Mouse (Mus musculus) G1E (cell line): ENCODE results near the gene Lrrc18. TPM values are rescaled to one million over a fixed set of nuclear protein-coding genes. Genes with fewer than 3 reads are reported as not detected.

Experiments used
- ATAC-seq: 2 replicates; pipeline ENCODE4 v1.8.0; 2016; ENCODE audit warnings: mild to moderate bottlenecking; ENCODE audit not compliant: insufficient number of reproducible peaks, poor library complexity, low FRiP score, severe bottlenecking; ENCODE audit errors: extremely low read depth
- DNase-seq: peaks from one replicate; pipeline ENCODE4 v3.0.0; 2012; ENCODE audit warnings: low spot score
- H3K27me3 ChIP-seq: 2 replicates; pipeline ENCODE4 v1.6.1; 2012; ENCODE audit warnings: mild to moderate bottlenecking, low read length, inconsistent platforms; ENCODE audit not compliant: insufficient read depth
- H3K36me3 ChIP-seq: replicated peaks from 2 replicates; pipeline ENCODE3; 2012; ENCODE audit warnings: mild to moderate bottlenecking, inconsistent platforms
- H3K4me1 ChIP-seq: 2 replicates; pipeline ENCODE4 v1.6.1; 2012; ENCODE audit warnings: low read depth, low read length, inconsistent platforms, mixed read lengths; ENCODE audit not compliant: insufficient read depth
- H3K4me3 ChIP-seq: 2 replicates; pipeline ENCODE4 v1.5.1; 2012; ENCODE audit warnings: low read depth, mild to moderate bottlenecking, inconsistent platforms, low read length, moderate library complexity, mixed read lengths
- H3K9me3 ChIP-seq: replicated peaks from 2 replicates; pipeline ENCODE4 v1.6.1; 2012; ENCODE audit warnings: inconsistent platforms
- CTCF ChIP-seq: IDR thresholded peaks from 2 replicates; pipeline ENCODE4 v1.5.1; 2012; ENCODE audit warnings: low read depth, low read length, inconsistent platforms, mixed read lengths
- GATA1 ChIP-seq: IDR thresholded peaks from 2 replicates; pipeline ENCODE4 v1.6.1; 2012; ENCODE audit warnings: borderline replicate concordance, low read length, inconsistent platforms, mixed read lengths
- GATA2 ChIP-seq: IDR thresholded peaks from 2 replicates; pipeline ENCODE4 v1.6.1; 2012; ENCODE audit warnings: low read depth, low read length, inconsistent platforms, borderline replicate concordance
- POLR2AphosphoS5 ChIP-seq: IDR thresholded peaks from 2 replicates; pipeline ENCODE4 v1.6.1; 2012; ENCODE audit warnings: low read depth, low read length, inconsistent platforms; ENCODE audit not compliant: insufficient replicate concordance
- TAL1 ChIP-seq: conservative IDR thresholded peaks from 2 replicates; pipeline ENCODE4 v1.6.1; 2012; ENCODE audit warnings: low read depth, low read length, inconsistent platforms, mixed read lengths
- polyA plus RNA-seq: library from polyadenylated mRNA; stranded (reverse); fragments of >175 nt; gene quantifications from 2 replicates; pipeline ENCODE4 v1.2.3, GENCODE M21; 2012
- total RNA-seq, 2 experiments: library from RNA; stranded (forward) in 1 of 2; stranded (reverse) in 1 of 2; fragments of 200-1000 nt in 1 of 2; fragments of >200 nt in 1 of 2; fragmentation: Nextera tagmentation in 1 of 2; gene quantifications; 2 replicates each; pipeline ENCODE4 v1.2.3; 2014 to 2017

Lrrc18 gene
- total RNA-seq (2014; fragmentation: Nextera tagmentation) (not detected in 2 replicates), total RNA-seq (2017) (0.06 and 0.11 TPM in 2 replicates), polyA plus RNA-seq (not detected in 2 replicates)

DNA sequence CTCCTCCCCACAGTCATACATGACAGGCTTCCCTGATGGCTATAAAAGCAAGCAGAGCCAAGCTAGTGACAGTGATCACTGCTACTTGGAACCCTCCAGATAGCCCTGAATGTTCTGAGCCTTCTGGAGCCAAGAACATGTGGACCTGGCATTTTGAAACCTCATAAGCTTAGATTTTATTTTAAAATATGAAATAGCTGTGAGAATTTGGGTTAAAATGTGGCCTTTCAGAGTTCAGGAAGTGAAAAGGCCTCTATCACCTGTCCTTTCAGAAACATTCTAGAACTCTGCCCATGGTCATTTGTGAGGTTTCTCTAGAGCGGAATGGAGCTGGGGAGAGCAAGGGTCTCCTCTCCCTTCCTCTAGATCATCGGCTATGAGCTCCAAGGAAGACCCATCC, at the start of gene Lrrc18:
TSS of gene Lrrc18 (plus strand) at position 301 of the 400 bp plus-strand sequence.
- no peaks in the 10 kb centered on the region for H3K4me1 ChIP-seq
- ATAC-seq (no peak), DNase-seq (no peak)
- H3K9me3 ChIP-seq: peaks cover 34% of the 10 kb centered on the region
- no peaks in the 10 kb centered on the region for H3K27me3 ChIP-seq
- no peak within 1 kb of the TSS for H3K4me3 ChIP-seq
- no peaks in the 10 kb centered on the region for H3K36me3 ChIP-seq
- TF ChIP-seq CTCF: no peak
- TF ChIP-seq POLR2AphosphoS5: no peak
- no peak for TF ChIP-seq GATA2
- TF ChIP-seq TAL1: no peak
- no peak for TF ChIP-seq GATA1

DNA sequence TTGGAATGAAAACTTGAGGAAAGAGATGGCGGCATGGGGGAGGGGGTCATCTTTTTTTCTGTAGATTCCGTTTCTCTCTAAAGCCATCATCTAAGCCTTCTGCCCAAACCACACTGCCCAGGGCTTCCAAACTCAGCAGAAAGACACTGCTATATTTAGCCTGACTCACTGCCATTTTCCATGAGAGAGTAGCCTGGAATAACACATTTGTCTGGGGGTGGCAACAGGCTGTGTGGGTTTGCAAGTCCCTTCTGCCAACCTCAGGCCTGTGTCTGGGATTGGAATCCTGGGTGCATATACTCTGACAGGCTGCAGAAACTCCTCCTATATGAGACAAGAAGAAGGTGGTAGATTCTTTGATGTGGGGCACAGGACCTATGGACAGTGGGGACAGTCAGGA, 43.7 kb upstream of the Lrrc18 start:
- Histone ChIP-seq H3K4me3 (no peak overlapping the region), H3K36me3 (no peaks in the 10 kb centered on the region), H3K9me3 (peaks cover 74% of the 10 kb centered on the region), H3K27me3 (no peaks in the 10 kb centered on the region), H3K4me1 (no peaks in the 10 kb centered on the region)
- ATAC-seq: no peak
- TF ChIP-seq GATA1 (no peak), TAL1 (no peak), CTCF (no peak), POLR2AphosphoS5 (no peak), GATA2 (no peak)
- no peak for DNase-seq

DNA sequence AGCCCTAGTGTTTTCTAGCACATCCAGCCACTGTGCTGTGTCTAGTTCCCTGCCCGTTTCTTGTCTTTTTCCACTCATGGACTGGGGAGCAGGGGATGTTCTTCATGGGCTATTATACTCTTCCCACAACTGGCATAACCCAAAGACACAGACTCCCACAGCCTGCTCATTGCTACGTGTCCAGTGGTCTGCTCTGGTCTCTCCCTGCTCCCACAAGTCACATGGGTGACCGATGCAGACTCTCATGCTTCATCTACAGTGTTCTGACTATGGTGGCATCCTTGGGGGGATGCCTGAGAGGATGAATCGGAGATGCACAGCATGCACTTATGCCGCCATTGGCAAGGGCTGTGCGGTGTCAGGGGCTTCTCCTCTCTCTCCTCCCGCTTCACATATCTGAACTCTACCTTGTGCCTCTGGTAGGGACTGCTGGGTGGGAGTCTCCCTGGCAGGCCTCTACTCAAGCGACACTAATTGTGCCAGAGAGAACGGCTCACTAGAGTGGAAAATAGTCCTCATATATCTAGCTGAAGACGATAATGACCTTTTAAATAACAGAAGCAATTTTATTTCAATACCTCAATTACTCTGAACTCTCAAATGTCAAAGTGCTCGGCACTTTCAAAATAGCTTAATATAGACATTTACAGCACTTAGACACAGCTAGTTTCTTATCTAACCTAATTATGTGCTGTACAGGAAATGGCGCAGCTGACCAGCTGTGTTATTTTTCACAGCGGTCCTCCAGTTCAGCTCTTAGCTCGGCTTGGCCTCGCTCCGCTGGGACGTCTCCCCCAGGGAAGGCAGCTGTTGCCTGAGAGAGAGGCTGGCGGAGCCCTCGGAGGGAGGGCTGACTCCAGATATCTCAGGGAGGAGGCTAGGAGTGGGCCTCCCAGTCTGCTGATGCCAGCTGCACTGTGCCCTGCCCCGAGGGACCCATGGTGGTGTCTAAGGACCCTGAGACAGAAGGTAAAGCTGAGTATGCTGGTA, 40.6 kb upstream of the Lrrc18 start:
- Histone ChIP-seq H3K4me1 (no peaks in the 10 kb centered on the region), H3K27me3 (no peaks in the 10 kb centered on the region), H3K4me3 (no peak overlapping the region), H3K36me3 (no peaks in the 10 kb centered on the region), H3K9me3 (peaks cover 66% of the 10 kb centered on the region)
- TF ChIP-seq GATA2 (no peak), CTCF (no peak), TAL1 (no peak), GATA1 (no peak), POLR2AphosphoS5 (no peak)
- DNase-seq: no peak
- ATAC-seq: no peak

DNA sequence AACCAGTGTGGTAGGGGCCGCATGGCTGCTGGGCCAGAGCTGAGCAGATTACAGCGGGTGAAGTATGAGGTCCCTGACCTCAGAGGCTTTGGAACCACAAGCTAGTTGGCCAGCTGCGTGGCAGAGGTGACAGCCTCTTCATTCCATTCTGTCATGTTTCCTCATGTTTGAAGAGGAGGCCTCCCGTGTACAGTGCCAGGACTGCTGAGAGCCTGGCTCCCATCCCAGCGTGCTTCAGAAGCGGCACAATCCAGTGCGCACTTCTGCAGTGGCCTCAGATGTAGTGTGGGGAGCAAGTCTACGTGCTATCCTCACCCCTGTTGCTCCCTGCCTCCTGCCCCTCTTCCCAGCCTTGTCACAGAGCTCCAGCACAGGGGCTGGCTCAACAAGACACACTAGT, 34.7 kb upstream of the Lrrc18 start:
- no peaks in the 10 kb centered on the region for H3K4me1 ChIP-seq
- TF ChIP-seq TAL1: no peak
- no peak for TF ChIP-seq GATA2
- TF ChIP-seq GATA1: no peak
- TF ChIP-seq POLR2AphosphoS5: no peak
- TF ChIP-seq CTCF: no peak
- H3K9me3 ChIP-seq: peaks cover 64% of the 10 kb centered on the region
- no peaks in the 10 kb centered on the region for H3K27me3 ChIP-seq
- ATAC-seq (no peak), DNase-seq (no peak)
- H3K36me3 ChIP-seq: no peaks in the 10 kb centered on the region
- no peak overlapping the region for H3K4me3 ChIP-seq

DNA sequence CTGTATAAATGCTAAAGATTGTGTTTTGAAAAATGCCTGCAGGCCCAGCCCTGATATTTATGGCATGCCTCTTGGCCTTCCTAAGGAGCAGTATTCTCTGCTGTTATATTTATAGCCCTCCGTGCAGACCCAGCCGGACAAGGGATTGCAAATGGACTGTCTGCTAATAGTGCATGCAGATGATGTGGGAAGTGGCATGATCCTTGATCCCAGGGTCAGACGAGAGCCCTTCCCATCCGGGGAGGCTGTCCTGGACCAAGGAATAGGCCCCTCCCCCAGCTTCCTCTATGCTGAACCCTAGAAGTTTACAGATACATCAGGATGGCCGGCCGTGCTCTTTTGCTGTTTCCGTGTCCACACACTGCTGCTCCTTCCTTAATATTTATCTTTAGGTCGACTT, 32.5 kb upstream of the Lrrc18 start:
- TF ChIP-seq GATA2 (no peak), CTCF (no peak), POLR2AphosphoS5 (no peak)
- no peak for ATAC-seq

DNA sequence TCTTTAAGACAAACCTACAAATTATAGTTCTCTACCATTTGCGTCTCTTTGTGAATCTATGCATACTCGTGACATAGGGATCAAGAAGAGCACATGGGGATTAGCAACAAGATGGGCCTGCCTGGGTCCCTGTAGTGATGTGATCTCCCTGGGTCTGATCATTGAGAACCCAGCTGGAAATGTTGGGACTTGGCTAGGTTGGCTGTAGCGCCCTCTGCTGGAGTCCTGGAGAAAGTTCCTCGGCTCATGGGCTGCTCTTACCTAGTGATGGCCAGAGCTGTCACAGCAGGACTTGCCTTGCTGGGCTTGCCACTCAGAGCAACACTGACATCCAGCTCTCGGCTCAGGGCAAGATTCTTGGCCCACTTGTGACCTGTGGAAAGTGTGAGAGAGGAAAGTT, 30.7 kb upstream of the Lrrc18 start:
- no peak for DNase-seq
- no peaks in the 10 kb centered on the region for H3K36me3 ChIP-seq
- H3K4me1 ChIP-seq: no peaks in the 10 kb centered on the region
- no peak overlapping the region for H3K4me3 ChIP-seq
- TF ChIP-seq GATA1: no peak
- TF ChIP-seq POLR2AphosphoS5: no peak
- no peak for TF ChIP-seq CTCF
- TF ChIP-seq TAL1: no peak
- no peak for TF ChIP-seq GATA2
- ATAC-seq: no peak
- peaks cover 72% of the 10 kb centered on the region for H3K9me3 ChIP-seq
- no peaks in the 10 kb centered on the region for H3K27me3 ChIP-seq

More for the DNA sequence above, 32.5 kb upstream of the Lrrc18 start:
- Histone ChIP-seq H3K4me1 (no peaks in the 10 kb centered on the region), H3K4me3 (no peak overlapping the region), H3K36me3 (no peaks in the 10 kb centered on the region), H3K9me3 (peaks cover 62% of the 10 kb centered on the region), H3K27me3 (no peaks in the 10 kb centered on the region)
- no peak for DNase-seq
